Mouse (Mus musculus) liver, embryonic 11.5 days (tissue): ENCODE results near the gene Lcor. TPM values are rescaled to one million over a fixed set of nuclear protein-coding genes. Genes with fewer than 3 reads are reported as not detected.

Experiments used
- ATAC-seq: fragments of 200-750 bp; cut with Nextera tagmentation; replicated peaks from 2 replicates; pipeline ENCODE4 v1.8.0; 2017; ENCODE audit warnings: moderate number of reproducible peaks, mild to moderate bottlenecking, moderate TSS enrichment, moderate library complexity; ENCODE audit not compliant: low FRiP score
- DNase-seq: peaks from one replicate; pipeline ENCODE4 v3.0.0-alpha.2; 2017; ENCODE audit warnings: low spot score
- H3K27ac ChIP-seq: fragments of 300-500 bp; sonication (generic); 2 replicates; pipeline ENCODE4 v1.5.1; 2014; ENCODE audit warnings: mild to moderate bottlenecking, low read depth, low read length, control low read depth
- H3K27me3 ChIP-seq: fragments of 300-500 bp; sonication (generic); replicated peaks from 2 replicates; pipeline ENCODE4 v1.6.1; 2014; ENCODE audit warnings: low read length, mixed read lengths; ENCODE audit not compliant: control insufficient read depth, insufficient read depth
- H3K36me3 ChIP-seq: fragments of 300-500 bp; sonication (generic); 2 replicates; pipeline ENCODE4 v1.6.1; 2014; ENCODE audit warnings: mild to moderate bottlenecking, low read length, moderate library complexity, mixed read lengths; ENCODE audit not compliant: control insufficient read depth, insufficient read depth
- H3K4me1 ChIP-seq: fragments of 300-500 bp; sonication (generic); replicated peaks from 2 replicates; pipeline ENCODE4 v1.6.1; 2014; ENCODE audit warnings: low read length, mixed read lengths; ENCODE audit not compliant: control insufficient read depth, insufficient read depth
- H3K4me2 ChIP-seq: fragments of 300-500 bp; sonication (generic); 2 replicates; pipeline ENCODE4 v1.6.1; 2014; ENCODE audit warnings: mild to moderate bottlenecking, control low read depth, moderate library complexity
- H3K4me3 ChIP-seq: fragments of 300-500 bp; sonication (generic); 2 replicates; pipeline ENCODE4 v1.5.1; 2014; ENCODE audit warnings: low read depth, low read length, control low read depth
- H3K9ac ChIP-seq: fragments of 300-500 bp; sonication (generic); 2 replicates; pipeline ENCODE4 v1.6.1; 2014; ENCODE audit warnings: low read depth, low read length, control low read depth
- H3K9me3 ChIP-seq: fragments of 300-500 bp; sonication (generic); 2 replicates; pipeline ENCODE4 v1.6.1; 2016; ENCODE audit warnings: low read length, inconsistent platforms, mixed read lengths; ENCODE audit not compliant: control insufficient read depth
- WGBS: fragments of 180-500 bp; shearing (Covaris S2); extraction: QIAGEN DNeasy Blood & Tissue Kit; methylation state at CpG from one replicate; pipeline ENCODE4 v1.1.7; 2014; 5-methylcytosine and 5-hydroxymethylcytosine counted together
- polyA plus RNA-seq: library from polyadenylated mRNA; unstranded; fragments of >200 nt; fragmentation: Nextera tagmentation; extraction: Ambion mirVana; gene quantifications from 2 replicates; pipeline ENCODE4 v1.2.1, GENCODE M21; 2014

Gene Lcor
- polyA plus RNA-seq, 1 experiment from 2014 or later: 10.4 TPM

DNA sequence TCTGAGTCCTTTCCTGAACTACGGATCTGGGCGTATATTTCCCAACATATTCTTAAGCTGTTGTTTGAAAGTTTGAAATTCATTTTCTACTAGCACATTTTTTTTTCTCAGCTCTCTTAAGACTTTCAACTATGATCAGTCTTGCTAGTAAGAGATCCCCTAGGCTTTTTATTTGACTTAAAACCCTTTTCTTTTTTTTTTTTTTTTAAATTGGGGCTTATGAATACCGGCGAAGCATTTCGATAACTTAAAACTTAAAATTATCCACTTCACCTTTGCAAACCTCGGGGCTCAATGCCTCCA, 599 bp upstream of the Lcor start:
- H3K9ac ChIP-seq: peak overlapping the region; percentile 93
- no peaks in the 10 kb centered on the region for H3K36me3 ChIP-seq
- H3K4me2 ChIP-seq: peak overlapping the region; percentile 98
- H3K27me3 ChIP-seq: no peaks in the 10 kb centered on the region
- WGBS: 4% methylated on average over 6 of the region's 6 CpGs
- DNase-seq: no peak
- H3K9me3 ChIP-seq: no peaks in the 10 kb centered on the region
- H3K4me1 ChIP-seq: peaks cover 13% of the 10 kb centered on the region
- peak overlapping the region; percentile 96 for H3K27ac ChIP-seq
- H3K4me3 ChIP-seq: peak overlapping the region; percentile 99
- no peak for ATAC-seq

DNA sequence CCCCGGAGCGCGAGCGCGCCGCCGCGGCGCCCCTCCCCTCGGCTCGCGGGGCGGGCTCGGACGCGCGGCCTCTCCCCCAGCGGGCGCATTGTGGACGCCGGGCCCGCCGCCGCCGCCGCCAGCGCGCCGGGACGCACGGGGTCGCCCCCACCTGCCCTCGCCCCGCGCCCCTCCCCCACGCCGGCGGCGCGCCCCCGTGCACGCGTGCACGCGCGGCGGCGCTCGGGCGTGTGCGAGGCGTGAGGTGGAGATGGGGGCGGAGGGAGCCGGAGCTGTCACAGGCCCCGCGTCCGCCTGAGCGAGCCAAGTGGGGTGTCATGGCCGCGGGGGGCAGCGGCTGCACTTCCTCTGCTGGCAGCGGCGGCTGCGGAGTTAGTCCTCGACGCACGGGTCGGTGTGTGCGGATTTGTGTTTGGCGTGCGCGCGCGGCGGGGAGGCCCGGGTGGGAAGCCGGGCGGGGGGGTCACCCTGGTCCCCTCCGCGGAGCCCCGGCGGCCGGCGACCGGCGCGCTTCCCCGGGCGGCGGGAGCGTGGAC, 540 bp downstream of the Lcor start:
- DNase-seq (peak; percentile 73), ATAC-seq (peak; percentile 84)
- no peaks in the 10 kb centered on the region for H3K9me3 ChIP-seq
- under 1% methylated on average over 46 of the region's 91 CpGs for WGBS
- peak overlapping the region; percentile 98 for H3K4me2 ChIP-seq
- H3K36me3 ChIP-seq: no peaks in the 10 kb centered on the region
- peak overlapping the region; percentile 99 for H3K4me3 ChIP-seq
- peaks cover 13% of the 10 kb centered on the region for H3K4me1 ChIP-seq
- H3K27ac ChIP-seq: peak overlapping the region; percentile 96
- H3K27me3 ChIP-seq: no peaks in the 10 kb centered on the region
- peak overlapping the region; percentile 93 for H3K9ac ChIP-seq

DNA sequence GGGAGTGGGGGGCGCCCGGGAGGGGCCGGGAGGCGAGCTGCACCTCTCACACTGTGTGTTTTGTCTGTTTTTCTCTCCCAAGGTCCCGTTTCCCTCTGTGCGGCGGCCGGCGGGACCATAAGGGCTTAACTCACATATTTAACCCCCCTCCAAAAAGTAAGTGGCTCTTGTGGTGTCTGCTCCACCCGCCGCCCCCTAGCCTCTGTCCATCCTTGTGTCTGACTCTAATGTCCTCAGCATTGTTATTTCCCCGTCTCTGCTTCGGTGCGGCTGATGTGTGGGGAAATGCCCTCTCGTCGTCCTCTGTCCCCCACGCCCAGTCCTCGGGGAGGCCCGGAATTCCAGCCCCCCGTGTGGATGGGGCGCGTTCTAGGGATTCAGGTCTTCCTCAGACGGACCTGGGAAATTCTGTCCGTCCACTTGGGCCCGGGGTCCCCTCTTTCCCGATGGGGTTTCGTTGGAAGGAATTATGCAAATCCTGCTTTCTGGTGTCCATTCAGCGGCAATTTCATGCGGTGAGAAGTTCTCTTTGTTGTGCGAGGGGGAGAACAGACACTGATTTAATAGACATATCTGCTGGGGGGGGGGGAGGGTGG, 1.1 kb downstream of the Lcor start:
- Histone ChIP-seq H3K27me3 (no peaks in the 10 kb centered on the region), H3K9me3 (no peaks in the 10 kb centered on the region), H3K4me3 (peak overlapping the region; percentile 99), H3K36me3 (no peaks in the 10 kb centered on the region), H3K4me2 (peak overlapping the region; percentile 98), H3K9ac (peak overlapping the region; percentile 93), H3K4me1 (peaks cover 13% of the 10 kb centered on the region), H3K27ac (peak overlapping the region; percentile 96)
- DNase-seq (peak; percentile 53), ATAC-seq (no peak; the same call in 1 of the 2 replicates)
- WGBS: under 1% methylated on average over 30 of the region's 30 CpGs

DNA sequence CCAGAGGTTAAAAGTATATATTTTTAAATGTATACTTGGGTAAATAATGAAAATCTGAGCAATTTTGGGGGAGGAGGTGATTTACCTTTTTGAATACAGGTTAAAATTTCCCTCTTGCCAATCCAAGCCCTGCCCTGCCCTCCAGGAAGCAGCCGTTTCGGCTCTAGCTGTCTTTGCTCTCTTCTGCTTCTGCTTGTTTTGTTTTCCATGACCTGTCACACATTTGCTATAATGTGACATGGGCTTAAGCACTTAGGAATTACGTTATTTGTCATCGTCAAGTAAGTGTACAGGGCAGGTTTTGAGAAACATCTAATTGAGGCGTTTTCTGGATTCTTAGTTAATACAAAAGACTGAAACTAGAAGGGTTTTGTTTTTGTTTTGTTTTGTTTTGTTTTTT, 1.9 kb downstream of the Lcor start:
- DNase-seq (no peak), ATAC-seq (no peak)
- Histone ChIP-seq H3K4me3 (peak overlapping the region; percentile 25), H3K9me3 (no peaks in the 10 kb centered on the region), H3K4me1 (peaks cover 13% of the 10 kb centered on the region), H3K36me3 (no peaks in the 10 kb centered on the region), H3K27me3 (no peaks in the 10 kb centered on the region), H3K4me2 (peak overlapping the region; percentile 98), H3K27ac (no peak overlapping the region), H3K9ac (no peak overlapping the region)
- 49% methylated on average over 5 of the region's 5 CpGs for WGBS

- Histone ChIP-seq H3K9me3 (no peaks in the 10 kb centered on the region), H3K36me3 (no peaks in the 10 kb centered on the region), H3K9ac (no peak overlapping the region), H3K4me3 (no peak overlapping the region), H3K27me3 (no peaks in the 10 kb centered on the region), H3K4me2 (peak overlapping the region; percentile 15; the same call in 1 of the 2 replicates), H3K4me1 (peaks cover 11% of the 10 kb centered on the region; the same call in 1 of the 2 replicates), H3K27ac (0 out of 2 replicates have a peak overlapping the region, but pooled peaks have one; percentile 19)
- ATAC-seq (peak; percentile 80), DNase-seq (no peak)
- 60% methylated on average over 4 of the region's 4 CpGs for whole genome bisulfite sequencing
Observed at GRCm38 (mm10) chr19:41495382-41496032, 13.1 kb downstream of the Lcor start.

DNA sequence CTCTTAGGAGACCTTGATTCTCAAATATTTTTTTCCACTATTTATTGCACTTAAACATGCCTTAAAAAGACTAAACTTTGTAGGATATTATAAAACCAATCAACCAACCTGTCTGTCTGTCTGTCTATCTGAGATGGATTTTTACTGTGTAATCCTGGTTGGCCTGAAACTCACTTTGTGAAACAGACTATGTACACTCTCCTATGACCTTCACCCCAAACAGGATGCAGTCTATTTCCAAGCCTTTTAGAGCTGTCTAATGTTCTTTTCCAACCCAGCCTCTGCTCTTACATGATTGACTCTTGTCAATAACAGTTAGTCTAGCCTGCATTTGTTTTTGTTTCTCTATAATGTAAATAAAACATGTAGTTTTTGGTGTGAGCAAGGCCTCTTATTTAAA, 13.6 kb downstream of the Lcor start:
- no peak overlapping the region for H3K4me2 ChIP-seq
- no peaks in the 10 kb centered on the region for H3K36me3 ChIP-seq
- no peak for DNase-seq
- H3K27me3 ChIP-seq: no peaks in the 10 kb centered on the region
- H3K4me1 ChIP-seq: peaks cover 11% of the 10 kb centered on the region; the same call in 1 of the 2 replicates
- no peak for ATAC-seq
- H3K9ac ChIP-seq: no peak overlapping the region
- no peaks in the 10 kb centered on the region for H3K9me3 ChIP-seq
- H3K4me3 ChIP-seq: no peak overlapping the region
- no peak overlapping the region for H3K27ac ChIP-seq

GRCm38 (mm10) chr19:41507872-41508271, 25.4 kb downstream of the Lcor start:
- Histone ChIP-seq H3K4me1 (no peaks in the 10 kb centered on the region), H3K9me3 (no peaks in the 10 kb centered on the region), H3K27ac (no peak overlapping the region), H3K36me3 (no peaks in the 10 kb centered on the region), H3K4me2 (no peak overlapping the region), H3K9ac (no peak overlapping the region), H3K4me3 (no peak overlapping the region), H3K27me3 (no peaks in the 10 kb centered on the region)
- ATAC-seq (no peak), DNase-seq (no peak)
- WGBS: 91% methylated on average over 8 of the region's 8 CpGs

- 96% methylated on average over 1 of the region's 1 CpGs for WGBS
- Histone ChIP-seq H3K9ac (no peak overlapping the region), H3K36me3 (no peaks in the 10 kb centered on the region), H3K27me3 (no peaks in the 10 kb centered on the region), H3K27ac (no peak overlapping the region), H3K4me1 (no peaks in the 10 kb centered on the region), H3K4me2 (no peak overlapping the region), H3K9me3 (no peaks in the 10 kb centered on the region), H3K4me3 (no peak overlapping the region)
- ATAC-seq (no peak), DNase-seq (no peak)
Observed at GRCm38 (mm10) chr19:41514836-41515235, 32.4 kb downstream of the Lcor start.

- H3K27ac ChIP-seq: no peak overlapping the region
- H3K36me3 ChIP-seq: no peaks in the 10 kb centered on the region
- DNase-seq: no peak
- 80% methylated on average over 1 of the region's 1 CpGs for WGBS
- H3K27me3 ChIP-seq: no peaks in the 10 kb centered on the region
- no peak overlapping the region for H3K4me2 ChIP-seq
- ATAC-seq: no peak
- H3K4me1 ChIP-seq: no peaks in the 10 kb centered on the region
- no peaks in the 10 kb centered on the region for H3K9me3 ChIP-seq
- no peak overlapping the region for H3K9ac ChIP-seq
- H3K4me3 ChIP-seq: no peak overlapping the region
Observed at GRCm38 (mm10) chr19:41515549-41515948, 33.1 kb downstream of the Lcor start.
